ENCODE assay signal across 16 mouse cellular contexts in genomic region chr13:52288400-52288799, GRCm38 (mm10).
"Had no signal": no experiment of that assay in that cellular context is flagged by ENCODE, and none has a peak within 500 bp of the region (broad histone marks: within the 10 kb centered on the region; RNA-seq: fewer than 3 reads in every experiment).

No protein-coding gene starts in this region.

- H3K4me1 ChIP-seq: kidney, embryonic 15.5 days; liver, embryonic 15.5 days; stomach, embryonic 15.5 days had no signal

- H3K9ac ChIP-seq: kidney, embryonic 15.5 days; liver, embryonic 15.5 days; stomach, embryonic 15.5 days had no signal

- ATAC-seq: lung, postnatal 0 days had no signal

- H3K27ac ChIP-seq: kidney, embryonic 15.5 days; left cerebral cortex, adult 2 months; limb, embryonic 10.5 days; liver, embryonic 15.5 days; midbrain, embryonic 10.5 days; stomach, embryonic 15.5 days had no signal

- H3K36me3 ChIP-seq: kidney, embryonic 15.5 days; limb, embryonic 10.5 days; liver, embryonic 15.5 days; midbrain, embryonic 10.5 days; stomach, embryonic 15.5 days had no signal

- H3K4me3 ChIP-seq: kidney, embryonic 15.5 days; left cerebral cortex, adult 2 months; limb, embryonic 10.5 days; liver, embryonic 15.5 days; midbrain, embryonic 10.5 days; stomach, embryonic 15.5 days had no signal

- H3K27me3 ChIP-seq: kidney, embryonic 15.5 days; liver, embryonic 15.5 days; stomach, embryonic 15.5 days had no signal

- DNase-seq: kidney, adult 2 months; kidney, postnatal 14 days; lung, adult 2 months; lung, postnatal 36 days; midbrain, embryonic 14.5 days; right cerebral cortex, postnatal 14 days; thymus, adult 2 months; thymus, postnatal 25 days had no signal

- H3K4me2 ChIP-seq: kidney, embryonic 15.5 days; liver, embryonic 11.5 days; liver, embryonic 15.5 days; stomach, embryonic 15.5 days had no signal

- H3K9me3 ChIP-seq: kidney, embryonic 15.5 days; limb, embryonic 10.5 days; liver, embryonic 15.5 days; midbrain, embryonic 10.5 days; stomach, embryonic 15.5 days had no signal
